Mouse (Mus musculus) CD8-positive naive resting alpha-beta T cell, adult 2 months (primary cell): ENCODE results near the gene Gtf2ird1.
"Not testable (repeated sequence)": the region's sequence is repeated elsewhere in the genome, so short reads cannot be mapped to it uniquely, and the experiment has no call there.

Experiments
- DNase-seq, 2 experiments: peaks; one replicate each; pipeline ENCODE4 v3.0.0; 2022; ENCODE audit warnings: low read depth in 2 of 2, low spot score in 2 of 2

The Gtf2ird1 gene

DNA sequence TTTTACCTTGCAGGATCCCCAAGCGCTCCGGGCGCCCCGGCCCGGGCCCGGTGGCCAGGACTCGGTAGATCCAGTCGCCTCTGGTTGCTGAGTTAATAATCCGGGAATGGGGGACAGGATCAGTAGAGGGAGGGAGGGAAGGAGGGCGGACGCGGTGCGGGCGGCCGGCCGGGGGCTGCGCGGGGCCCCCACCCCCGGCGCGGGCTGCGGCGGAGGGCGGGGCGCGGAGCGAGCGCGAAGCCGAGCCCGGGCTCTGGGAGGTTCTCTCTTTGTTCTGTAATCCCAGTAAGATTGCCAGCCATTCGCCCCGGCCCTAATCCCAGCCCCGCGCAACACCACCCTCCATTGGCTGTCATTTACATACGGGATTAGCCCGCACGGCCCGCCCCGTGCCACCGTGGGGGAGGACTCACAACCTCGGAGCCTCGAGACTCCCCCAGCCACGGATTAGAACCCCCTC, at the start of gene Gtf2ird1:
Gene Gtf2ird1 (minus strand): TSS at position 214 of the 460 bp plus-strand sequence.
- no peak for DNase-seq

DNA sequence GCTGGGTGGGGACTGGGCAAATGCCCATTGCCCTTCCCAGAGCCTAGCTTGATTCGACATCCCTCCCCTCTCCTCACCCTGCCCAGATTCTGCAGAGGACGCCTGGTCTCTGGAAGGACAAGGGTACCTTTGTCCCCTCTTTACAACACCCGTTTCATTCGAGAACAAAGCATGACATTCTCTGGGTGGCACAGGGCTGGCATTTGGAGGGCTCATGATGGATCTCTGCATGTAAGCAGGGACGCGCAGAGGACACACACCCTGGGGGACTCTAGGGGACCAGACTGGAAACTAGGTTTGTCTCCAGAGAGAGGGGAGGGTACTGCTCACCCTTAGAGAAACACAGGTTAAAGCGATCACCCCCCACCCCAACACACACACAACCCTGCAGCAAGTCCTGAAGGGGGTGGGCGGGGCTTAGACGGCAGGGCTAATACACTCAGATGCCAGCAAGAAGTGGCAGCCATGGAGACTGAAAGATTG, 49.3 kb upstream of the Gtf2ird1 start:
- DNase-seq, result no peak

DNA sequence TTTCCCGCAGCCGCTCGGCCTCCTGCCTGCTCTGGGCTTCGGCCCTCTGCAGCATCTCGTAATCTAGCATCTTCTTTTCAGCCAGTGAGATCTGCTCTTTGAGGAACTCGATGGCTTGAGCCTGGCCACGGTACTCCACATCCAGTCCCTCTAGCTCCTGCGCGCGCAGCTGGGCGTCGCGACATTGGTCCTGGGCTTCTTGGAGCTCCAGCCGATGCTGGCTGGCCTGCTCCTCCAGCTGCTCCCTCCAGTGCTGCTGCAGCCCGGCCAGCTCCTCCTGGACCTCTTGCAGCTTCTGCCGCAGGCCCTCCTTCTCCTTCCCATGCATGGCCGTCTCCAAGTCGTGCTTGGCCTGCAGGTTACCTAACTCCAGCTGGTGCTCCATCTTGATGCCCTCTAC, 46.1 kb upstream of the Gtf2ird1 start:
- DNase-seq, result no peak

DNA sequence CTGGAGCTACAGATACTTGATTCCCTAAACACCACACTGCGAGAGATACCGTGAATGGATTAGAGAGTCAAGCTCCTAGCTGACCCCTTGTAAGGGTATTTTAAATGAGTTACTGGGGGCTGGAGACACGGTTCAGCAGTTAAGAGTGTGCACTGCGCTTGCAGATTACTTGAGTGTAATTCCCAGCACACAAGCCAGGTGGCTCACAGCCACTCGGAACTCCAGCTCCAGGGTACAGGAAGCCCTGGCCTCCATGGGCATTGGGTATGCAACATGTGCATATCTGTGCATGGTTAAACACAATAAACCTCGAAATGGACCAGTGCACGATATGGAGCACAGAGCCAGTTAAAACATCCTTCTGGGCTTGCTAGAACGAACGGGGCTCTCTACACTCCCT, 44.9 kb upstream of the Gtf2ird1 start:
- no peak for DNase-seq

DNA sequence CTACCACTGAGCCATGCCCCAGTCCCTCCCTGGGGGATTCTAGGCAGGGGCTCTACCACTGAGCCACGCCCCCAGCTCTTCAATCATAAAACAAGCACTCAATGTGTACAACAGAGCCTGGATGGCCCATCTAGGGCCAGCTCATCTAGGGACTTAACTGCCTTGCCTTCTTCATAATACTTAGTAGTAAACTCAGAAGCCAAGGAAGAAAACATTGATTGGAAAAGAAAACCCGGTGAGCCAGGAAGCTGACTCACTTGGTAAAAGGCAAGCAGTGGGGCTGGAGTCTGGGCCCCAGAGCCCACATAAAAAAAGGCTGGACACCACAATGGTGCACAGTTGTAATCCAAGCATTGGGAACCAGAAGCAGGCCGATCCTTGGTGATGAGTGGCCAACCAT, 44.2 kb upstream of the Gtf2ird1 start:
- DNase-seq, result no peak

DNA sequence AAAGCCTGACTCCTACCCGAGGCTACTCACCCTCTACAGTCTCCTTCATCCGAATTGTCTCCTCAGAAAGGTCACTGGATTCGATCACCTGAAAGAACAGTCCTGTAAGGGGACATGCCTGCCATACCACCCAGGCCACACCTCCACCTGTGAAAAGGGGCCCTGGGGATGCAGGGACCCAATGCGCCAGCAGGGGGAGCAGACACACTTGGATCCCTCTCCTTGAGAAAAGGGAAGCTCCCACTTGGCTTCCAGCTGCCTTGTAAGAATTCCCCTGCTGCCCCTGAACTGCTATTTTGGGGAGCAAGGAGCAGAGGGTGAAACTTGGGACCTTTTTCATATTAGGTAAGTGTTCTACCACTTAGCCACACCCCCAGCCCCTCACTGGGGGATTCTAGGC, 43.5 kb upstream of the Gtf2ird1 start:
- peak; percentile 37 to 45 for DNase-seq

DNA sequence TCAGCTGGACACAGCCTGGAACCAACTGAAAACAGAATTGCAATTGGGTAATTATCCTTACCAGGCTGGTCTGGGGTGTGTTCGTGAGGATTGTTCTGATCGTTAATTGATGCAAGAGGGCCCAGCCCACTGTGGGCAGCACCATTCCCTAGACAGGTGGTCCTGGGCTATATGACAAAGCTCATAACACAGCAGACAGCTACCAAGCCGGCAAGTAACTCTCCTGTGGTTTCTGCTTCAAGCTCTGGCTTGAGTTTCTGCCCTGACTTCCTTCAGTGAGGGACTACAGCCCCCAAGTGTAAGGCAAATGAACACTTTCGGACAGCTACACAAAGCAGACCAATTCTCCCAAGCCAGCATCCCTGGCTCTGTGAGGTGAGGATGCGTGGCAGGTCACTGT, 40.5 kb upstream of the Gtf2ird1 start:
- DNase-seq, result no peak

DNA sequence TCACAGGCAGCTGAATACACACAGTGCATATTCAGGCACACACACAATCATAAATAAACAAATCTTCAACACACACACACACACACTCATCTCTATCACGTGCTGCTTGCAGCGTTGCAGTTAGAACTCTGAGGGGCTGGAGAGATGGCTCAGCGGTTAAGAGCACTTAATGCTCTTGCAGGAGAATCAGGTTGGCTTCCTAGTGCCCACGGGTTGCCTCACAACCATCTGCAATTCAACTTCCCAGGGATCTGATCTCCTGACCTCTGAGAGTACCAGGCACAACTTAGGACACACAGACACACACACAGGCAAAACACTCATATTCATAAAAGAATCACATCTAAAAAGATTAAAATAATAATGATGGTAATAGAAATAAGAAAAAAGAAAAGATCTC, 39.3 kb upstream of the Gtf2ird1 start:
- no peak for DNase-seq

DNA sequence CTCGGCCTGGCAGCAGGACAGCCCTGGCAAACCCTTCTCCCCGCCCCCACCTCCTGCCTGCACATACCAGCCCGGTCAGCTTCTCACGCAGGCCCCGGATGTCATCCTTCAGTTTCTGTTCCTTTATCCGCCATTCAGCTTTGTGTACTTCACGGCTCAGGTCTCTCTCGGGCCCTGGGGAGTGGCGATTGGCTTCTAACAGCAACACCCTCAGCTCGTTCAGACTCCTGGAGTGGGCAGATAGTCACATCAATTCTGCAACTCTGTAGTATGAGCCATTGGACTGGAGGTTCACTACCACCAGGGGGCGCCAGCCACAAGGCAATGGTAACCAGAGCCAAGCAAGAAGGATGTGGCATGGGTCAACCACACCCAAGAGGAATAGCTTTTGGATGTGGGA, 37.6 kb upstream of the Gtf2ird1 start:
- DNase-seq, result peak; percentile 93 to 97

DNA sequence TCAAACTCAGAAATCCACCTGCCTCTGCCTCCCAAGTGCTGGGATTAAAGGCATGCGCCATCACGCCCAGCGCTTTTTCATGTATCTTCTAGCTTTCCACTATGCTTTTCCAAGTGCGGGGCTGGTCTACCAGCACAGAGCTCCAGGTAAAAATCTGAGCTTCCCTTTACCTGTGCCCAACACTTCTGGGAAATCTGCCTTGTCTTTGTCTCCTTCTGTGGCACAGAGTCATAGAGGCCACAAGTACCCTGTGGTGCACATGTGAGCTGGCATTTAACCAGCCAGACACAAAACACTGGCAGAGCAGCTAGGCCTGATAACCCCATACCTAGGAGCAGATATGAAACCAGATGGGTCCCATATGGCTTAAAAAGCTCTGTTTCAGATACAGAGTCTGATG, 36.4 kb upstream of the Gtf2ird1 start:
- no peak for DNase-seq

DNA sequence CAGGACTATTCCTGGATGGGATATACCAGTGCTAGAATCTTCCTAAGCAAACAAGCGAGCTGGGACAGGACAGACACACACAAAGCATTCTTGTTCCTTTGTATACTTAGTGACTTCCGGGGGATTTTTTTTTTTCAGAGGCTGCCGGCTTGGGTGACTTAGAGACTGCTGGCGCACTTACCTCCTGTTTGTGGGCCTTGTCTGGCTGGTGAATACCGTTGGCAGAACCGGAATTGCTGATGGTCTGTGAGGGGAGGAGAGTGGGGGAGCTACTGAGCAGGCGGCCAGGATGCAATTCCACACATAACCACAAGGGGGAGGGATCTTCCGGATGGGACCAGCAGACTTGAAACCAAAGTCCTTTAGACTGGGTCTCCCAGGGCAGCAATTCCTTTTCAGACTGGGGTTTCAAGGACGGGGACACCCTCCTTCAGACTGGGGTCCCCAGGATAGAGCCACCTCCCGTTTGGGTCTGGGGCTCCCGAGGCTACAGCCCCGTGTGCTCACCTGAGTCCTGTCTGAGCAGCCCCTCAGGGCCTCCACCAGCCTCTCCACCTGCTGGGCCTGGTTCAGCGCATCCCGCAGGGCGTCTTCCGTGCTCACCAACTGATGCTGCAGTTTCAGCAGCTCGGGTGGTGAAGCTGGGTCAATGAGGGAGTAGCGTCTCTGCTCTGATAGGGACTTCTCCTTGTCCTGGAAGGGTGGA, 35.3 kb upstream of the Gtf2ird1 start:
- DNase-seq, result peak; percentile 90 to 91

DNA sequence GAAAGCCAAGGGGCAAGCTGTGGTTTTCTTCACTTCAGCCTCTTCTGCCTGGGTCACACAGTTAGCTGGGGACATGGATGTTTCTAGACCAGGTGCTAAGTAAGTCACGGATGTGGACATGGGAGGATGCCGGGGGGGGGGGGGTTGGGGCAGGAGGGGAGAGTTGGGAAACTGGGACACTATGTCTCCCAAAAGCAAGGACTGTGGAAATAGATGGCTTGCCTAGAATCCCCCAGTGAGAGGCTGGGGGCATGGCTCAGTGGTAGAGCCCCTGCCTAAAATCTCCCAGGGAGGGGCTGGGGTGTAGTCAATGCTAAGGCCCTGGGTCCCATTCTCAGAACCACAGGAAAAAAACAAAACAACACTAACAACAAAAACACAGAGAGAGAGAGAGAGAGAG, 34.7 kb upstream of the Gtf2ird1 start:
- no peak for DNase-seq

DNA sequence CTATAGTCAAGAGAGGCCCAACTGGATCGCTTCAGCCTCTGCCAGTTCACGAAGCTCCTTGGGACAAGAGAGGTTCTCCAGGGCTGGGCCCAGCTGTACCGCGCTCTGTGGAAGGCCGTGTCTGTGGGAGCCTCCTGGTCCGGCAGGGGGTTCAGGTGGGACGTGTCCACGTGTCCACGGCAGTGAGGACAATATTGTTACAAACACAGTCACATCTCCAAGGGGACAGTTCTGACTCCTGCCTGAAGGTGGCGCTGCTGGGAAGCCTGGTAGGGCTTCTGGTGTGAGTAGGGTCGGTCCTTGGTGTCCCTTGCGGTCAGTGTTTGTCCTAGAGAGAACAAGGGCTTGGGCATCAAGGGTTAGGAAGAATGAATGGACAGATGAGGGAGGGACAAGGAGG, 33.9 kb upstream of the Gtf2ird1 start:
- DNase-seq, result peak in 1 of 2 experiments; percentile 34

DNA sequence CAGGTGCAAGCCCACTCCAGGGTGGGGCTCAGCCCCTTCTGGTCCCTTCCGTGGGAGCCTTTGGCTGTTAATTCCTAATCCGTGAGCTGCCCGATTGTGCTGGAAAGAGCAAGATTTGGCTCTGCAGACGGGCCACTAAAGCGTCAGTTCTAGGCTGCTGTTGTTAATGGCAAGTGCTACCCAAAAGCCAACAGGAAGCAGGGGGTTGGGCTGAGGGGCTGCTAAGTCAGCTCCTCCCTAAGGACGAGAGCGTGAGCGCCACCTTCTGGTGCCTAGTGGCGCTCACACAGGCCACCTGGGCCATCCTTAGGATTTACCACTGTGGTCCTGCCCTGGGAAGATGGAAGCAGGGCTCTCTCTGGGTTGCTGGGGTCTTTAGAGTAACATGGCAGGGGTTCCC, 33.1 kb upstream of the Gtf2ird1 start:
- peak; percentile 58 to 63 for DNase-seq

DNA sequence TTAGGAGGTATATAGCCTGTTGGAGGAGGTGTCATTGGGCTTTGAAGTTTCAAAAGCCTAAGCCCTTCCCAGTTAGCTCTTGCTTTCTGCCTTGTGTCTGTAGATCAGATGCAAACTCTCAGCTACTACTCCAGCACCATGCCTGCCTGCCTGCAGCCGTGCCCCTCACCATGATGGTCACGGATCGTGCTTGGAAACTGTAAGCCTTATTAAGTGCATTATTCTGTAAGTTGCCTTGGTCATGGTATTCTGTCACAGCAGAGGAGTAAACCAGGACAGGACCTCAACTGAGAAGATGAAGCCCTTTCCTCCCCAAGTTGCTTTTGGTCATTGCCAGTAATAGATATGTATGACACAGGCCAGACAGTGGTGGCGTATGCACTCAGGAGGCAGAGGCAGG, 32.1 kb upstream of the Gtf2ird1 start:
- DNase-seq, result no peak

DNA sequence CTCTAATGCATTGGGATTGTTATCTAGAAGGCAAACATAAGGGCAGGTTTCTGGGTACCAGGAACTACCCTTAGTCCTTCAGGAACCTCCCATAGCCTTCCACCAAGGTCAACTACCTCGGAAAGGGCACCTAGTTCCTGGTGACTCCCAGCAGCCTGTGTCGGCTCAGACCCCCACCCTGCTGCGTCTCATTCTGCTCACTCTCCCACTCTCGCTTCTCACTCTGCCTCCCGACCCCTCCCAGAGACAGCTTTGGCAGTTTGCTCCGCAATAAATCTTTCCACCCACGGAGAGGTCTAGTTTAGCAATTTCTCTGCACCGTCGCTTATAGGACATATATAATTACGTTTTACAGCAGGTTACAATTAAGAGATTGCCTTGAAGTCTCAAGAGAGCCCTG, 31.5 kb upstream of the Gtf2ird1 start:
- no peak for DNase-seq

DNA sequence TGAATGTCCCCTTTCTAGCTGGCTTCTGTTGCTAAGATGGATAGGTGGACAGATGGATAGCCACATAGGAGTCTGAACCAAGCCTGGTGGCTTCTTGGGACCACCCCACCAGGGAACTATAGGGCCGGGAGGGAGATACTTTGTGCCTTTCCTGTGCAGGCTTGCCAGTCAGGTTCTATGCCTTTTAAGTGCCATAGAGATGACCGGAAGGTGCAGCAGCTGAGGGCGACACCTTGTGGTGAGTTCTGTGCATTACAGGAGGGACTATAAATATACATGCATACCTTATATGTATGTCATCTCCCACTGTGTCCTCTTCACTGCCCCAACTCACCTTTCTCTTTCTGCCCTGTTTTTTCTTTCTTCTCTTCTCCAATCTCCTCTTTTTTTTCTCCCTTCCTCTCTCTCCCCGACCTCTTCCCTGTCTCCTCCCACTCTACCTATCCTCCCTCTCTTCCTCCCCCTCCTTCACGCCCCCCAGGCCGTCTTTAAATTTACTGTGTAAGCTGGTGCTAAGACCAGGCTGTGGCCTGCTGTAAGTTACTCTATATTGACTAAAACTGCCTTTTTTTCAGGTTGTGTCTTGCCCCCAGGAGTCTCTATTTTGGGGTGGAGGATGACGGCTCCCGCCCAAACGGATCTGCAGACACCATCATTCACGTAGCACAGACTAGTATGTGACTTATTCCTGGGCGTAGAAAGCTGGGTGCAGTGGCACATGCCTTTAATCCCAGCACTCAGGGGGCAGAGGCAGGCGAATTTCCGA, 29.6 kb upstream of the Gtf2ird1 start:
- peak; percentile 58 to 65 for DNase-seq

DNA sequence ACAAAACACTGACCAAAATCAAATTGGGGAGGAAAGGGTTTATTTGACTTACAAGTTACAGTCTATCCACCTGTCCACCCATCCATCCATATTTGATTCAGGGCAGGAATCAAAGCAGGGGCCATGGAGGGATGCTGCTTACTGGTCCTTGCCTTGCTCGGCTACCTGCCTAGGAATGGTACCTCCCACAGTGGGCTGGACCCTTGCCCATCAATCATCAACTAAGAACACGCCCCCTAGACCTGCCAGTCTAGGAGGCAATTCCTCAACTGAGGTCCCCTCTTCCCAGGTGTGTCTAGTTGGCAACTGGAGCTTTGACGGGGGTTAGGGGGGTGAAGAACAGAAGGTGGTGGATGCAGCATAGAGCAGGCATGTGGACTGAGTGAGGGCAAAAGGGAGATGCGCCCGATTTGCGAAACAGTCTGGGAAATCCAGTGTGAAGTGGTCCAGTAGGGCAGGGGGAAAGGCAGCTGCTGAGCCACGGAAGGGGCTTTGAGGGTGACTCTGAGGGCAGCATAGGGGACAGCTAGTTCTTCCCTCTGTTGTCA, 28.7 kb upstream of the Gtf2ird1 start:
- DNase-seq, result no peak

DNA sequence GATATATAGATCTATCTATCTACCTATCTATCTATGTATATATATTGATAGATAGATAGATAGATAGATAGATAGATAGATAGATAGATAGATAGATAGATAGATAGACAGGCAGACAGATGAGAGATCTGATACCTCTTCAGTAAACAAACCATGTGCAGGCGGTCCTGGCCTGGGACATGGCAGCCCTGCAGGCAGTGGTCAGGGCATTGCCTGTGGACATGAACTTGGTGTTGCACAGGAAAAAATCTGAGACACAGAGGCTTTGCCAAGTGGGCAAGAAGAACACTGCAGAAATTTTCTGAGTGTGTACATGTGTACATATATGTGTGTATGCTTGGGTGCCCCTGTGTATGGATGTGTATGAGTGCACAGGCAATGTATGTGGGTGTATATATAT, 26.8 kb upstream of the Gtf2ird1 start:
- DNase-seq, result no peak

DNA sequence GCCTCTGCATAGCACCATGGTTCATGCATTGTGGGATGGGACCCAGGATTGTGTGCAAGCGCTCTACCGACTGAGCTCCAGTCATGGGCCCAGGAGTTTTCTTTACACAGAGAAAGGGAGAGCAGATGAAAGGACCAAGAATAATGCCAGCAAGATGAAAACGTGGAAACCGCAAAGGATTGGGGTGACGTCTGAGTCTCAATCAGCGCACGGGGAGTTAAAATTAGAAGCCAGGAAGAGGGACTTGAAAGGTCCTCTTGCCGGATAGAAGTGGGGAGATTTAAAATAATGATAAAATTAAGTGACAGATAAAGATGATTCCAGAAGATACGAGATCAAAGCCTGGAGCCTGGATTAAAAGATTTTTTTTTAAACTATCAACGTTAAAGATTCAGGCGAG, 25.8 kb upstream of the Gtf2ird1 start:
- DNase-seq, result peak in 1 of 2 experiments; percentile 52

DNA sequence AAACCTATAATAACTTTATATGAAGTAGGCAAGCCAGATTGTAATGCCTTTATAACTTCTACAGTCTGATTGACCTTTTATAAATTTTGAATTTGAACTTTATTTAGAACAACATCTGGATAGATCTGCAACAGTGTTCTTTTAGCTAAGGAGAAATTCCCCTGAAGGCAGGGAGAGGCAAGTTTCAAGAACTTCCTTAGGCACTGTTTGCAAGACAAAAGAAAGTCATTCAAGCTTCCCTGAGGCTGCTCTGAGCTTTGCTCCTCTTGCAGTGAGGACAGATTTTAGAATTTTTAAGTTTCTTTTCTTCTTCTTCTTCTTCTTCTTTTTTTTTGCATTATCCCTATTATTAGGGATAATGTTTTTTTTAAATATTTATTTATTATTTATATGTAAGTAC, 22.4 kb upstream of the Gtf2ird1 start:
- DNase-seq, result not testable (repeated sequence)

DNA sequence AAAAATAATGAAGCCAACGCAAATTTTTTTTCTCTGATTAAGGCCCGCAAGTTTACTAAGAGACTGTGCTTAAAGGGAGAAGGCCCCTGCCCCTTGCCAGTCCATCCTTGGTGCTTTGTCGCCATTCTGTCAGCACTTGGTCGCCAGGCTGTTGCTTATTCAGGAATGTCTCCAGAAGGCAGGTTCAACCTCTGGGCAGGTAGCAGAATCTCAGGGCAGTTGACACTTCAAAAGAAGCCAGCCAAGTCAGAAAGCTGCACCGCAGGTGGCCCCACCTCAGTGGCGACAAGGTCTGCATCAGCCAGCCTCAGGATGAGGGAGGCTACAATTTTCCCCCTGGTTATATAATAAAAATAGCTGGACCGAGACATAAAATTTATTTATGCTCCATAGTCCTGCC, 19.2 kb upstream of the Gtf2ird1 start:
- not testable (repeated sequence) for DNase-seq
